Mouse (Mus musculus): ENCODE results near the gene Ifitm2.

GRCm38 (mm10) chr7:140914031-140914690 lies 41.6 kb downstream of the Ifitm2 start:
- TF ChIP-seq MYOG (IDR thresholded peaks at IDR 0.05; ENCODE audit: control insufficient read depth, extremely low read depth, insufficient read length) (no peak), USF1 (IDR thresholded peaks at IDR 0.05; ENCODE audit: low read depth) (no peak), CEBPB (IDR thresholded peaks at IDR 0.05; ENCODE audit: low read depth) (no peak), CTCF (IDR thresholded peaks at IDR 0.05; ENCODE audit: control insufficient read depth, insufficient read depth, insufficient read length) (no peak), FOSL1 (IDR thresholded peaks at IDR 0.05; ENCODE audit: insufficient read depth, low read length, poor library complexity, severe bottlenecking) (no peak), MAX (IDR thresholded peaks at IDR 0.05) (no peak)
